Mouse (Mus musculus) thymus, adult 2 months (tissue): ENCODE measurements around the gene 1600012H06Rik. TPM values are rescaled to one million over a fixed set of nuclear protein-coding genes. Genes with fewer than 3 reads are reported as not detected.

Source experiments
- DNase-seq: peaks from one replicate; pipeline ENCODE4 v3.0.0; 2021
- H3K27ac ChIP-seq: fragments of 200-500 bp; 2 replicates; pipeline ENCODE4 v1.5.1; 2012; ENCODE audit warnings: low read length, control low read depth; ENCODE audit not compliant: control insufficient read depth, insufficient read depth
- H3K27me3 ChIP-seq: fragments of 200-500 bp; 2 replicates; pipeline ENCODE4 v1.6.1; 2012; ENCODE audit warnings: mild to moderate bottlenecking, low read length, moderate library complexity, mixed read lengths; ENCODE audit not compliant: control insufficient read depth, insufficient read depth
- H3K36me3 ChIP-seq: fragments of 200-500 bp; 2 replicates; pipeline ENCODE4 v1.6.1; 2012; ENCODE audit warnings: mild to moderate bottlenecking, low read length, moderate library complexity; ENCODE audit not compliant: control insufficient read depth, insufficient read depth
- H3K4me1 ChIP-seq: fragments of 200-500 bp; replicated peaks from 2 replicates; pipeline ENCODE4 v1.6.1; 2012; ENCODE audit warnings: low read length; ENCODE audit not compliant: control insufficient read depth, insufficient read depth
- H3K4me3 ChIP-seq: fragments of 200-500 bp; 2 replicates; pipeline ENCODE4 v1.5.1; 2012; ENCODE audit warnings: mild to moderate bottlenecking, low read length, control low read depth, moderate library complexity; ENCODE audit not compliant: control insufficient read depth, insufficient read depth
- CTCF ChIP-seq: fragments of 200-500 bp; IDR thresholded peaks from 2 replicates; pipeline ENCODE4 v1.5.1; 2012; ENCODE audit warnings: mild to moderate bottlenecking, control low read depth, low read length, moderate library complexity, borderline replicate concordance; ENCODE audit not compliant: control insufficient read depth, poor library complexity, insufficient read depth; ENCODE audit errors: extremely low read depth
- POLR2A ChIP-seq: fragments of 200-500 bp; IDR thresholded peaks from 2 replicates; pipeline ENCODE4 v1.6.1; 2012; ENCODE audit warnings: mild to moderate bottlenecking, low read length, control low read depth, moderate library complexity; ENCODE audit not compliant: control insufficient read depth, poor library complexity, insufficient read depth; ENCODE audit errors: extremely low read depth
- WGBS: fragments of 180-500 bp; shearing (Covaris S2); methylation state at CpG from one replicate; pipeline ENCODE4 v1.1.7; 2018; 5-methylcytosine and 5-hydroxymethylcytosine counted together
- polyA plus RNA-seq: library from polyadenylated mRNA; depleted of rRNA; stranded (reverse); fragments of >200 nt; gene quantifications from 2 replicates; pipeline ENCODE4 v1.2.3, GENCODE M21; 2012

The 1600012H06Rik gene
- polyA plus RNA-seq, 1 experiment, result 25.8 TPM

DNA sequence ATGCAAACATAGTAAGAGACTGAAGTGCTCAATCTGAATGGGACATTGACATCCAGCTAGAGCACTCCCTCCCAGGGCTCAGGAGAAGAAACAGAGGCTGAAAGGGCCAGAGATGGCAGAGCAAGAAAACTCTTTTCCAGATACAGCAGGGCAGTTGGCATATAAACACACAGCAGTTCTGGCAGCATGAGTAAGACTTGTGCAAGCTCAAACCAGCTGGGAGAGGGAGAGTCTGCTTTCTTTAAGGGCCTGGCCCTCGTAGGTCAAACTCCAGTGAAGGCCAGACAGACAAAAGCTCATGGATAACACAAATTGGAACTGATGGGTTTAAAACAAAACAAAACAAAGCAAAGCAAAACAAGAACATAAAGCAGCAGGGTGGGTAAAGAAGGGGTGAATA, 36.4 kb upstream of the 1600012H06Rik start:
- peaks cover 46% of the 10 kb centered on the region for H3K4me1 ChIP-seq
- no peak overlapping the region for H3K4me3 ChIP-seq
- peak overlapping the region; percentile 38; the same call in 1 of the 2 replicates for H3K27ac ChIP-seq
- H3K36me3 ChIP-seq, result no peaks in the 10 kb centered on the region
- no peaks in the 10 kb centered on the region for H3K27me3 ChIP-seq
- 74% methylated on average over 1 of the region's 1 CpGs for WGBS
- TF ChIP-seq POLR2A (no peak), CTCF (no peak)
- no peak for DNase-seq

DNA sequence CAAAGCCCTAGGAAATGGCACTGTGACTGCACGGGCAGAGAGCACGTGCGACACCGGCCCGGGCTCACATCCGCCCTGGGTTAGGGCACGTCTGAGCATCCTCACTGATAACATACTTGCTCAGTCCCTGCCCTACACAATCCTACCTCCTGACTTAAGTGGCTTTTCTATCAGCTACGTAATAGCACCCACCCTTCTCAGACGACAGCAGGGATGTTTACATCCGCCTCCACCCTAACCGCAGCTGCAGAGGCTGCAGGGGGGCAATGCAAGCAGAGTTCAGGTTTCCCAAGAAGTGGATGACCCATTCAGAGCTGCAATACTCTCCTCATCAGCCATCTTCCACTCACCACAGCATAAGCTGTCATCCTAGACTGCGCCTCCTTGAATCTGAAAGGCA, 35.8 kb upstream of the 1600012H06Rik start:
- no peak for DNase-seq

GRCm38 (mm10) chr17:14909331-14909730, 33.7 kb upstream of the 1600012H06Rik start:
- Histone ChIP-seq H3K36me3 (no peaks in the 10 kb centered on the region), H3K27ac (peak overlapping the region; percentile 97), H3K4me1 (peaks cover 52% of the 10 kb centered on the region), H3K4me3 (0 out of 2 replicates have a peak overlapping the region, but pooled peaks have one; percentile 2), H3K27me3 (no peaks in the 10 kb centered on the region)
- peak; percentile 69 for DNase-seq
- TF ChIP-seq POLR2A (no peak), CTCF (no peak)
- 24% methylated on average over 5 of the region's 5 CpGs for WGBS

More for the DNA sequence above, 35.8 kb upstream of the 1600012H06Rik start:
- 89% methylated on average over 12 of the region's 12 CpGs for WGBS
- H3K4me3 ChIP-seq, result no peak overlapping the region
- H3K27ac ChIP-seq, result peak overlapping the region; percentile 52
- H3K4me1 ChIP-seq, result peaks cover 46% of the 10 kb centered on the region
- H3K36me3 ChIP-seq, result no peaks in the 10 kb centered on the region
- no peaks in the 10 kb centered on the region for H3K27me3 ChIP-seq
- TF ChIP-seq CTCF (no peak), POLR2A (no peak)

- WGBS, result 98% methylated on average over 5 of the region's 5 CpGs
Observed at GRCm38 (mm10) chr17:14910771-14911170, 32.2 kb upstream of the 1600012H06Rik start.

GRCm38 (mm10) chr17:14912420-14912819, 30.6 kb upstream of the 1600012H06Rik start:
- WGBS, result 55% methylated on average over 6 of the region's 6 CpGs
- Histone ChIP-seq H3K36me3 (no peaks in the 10 kb centered on the region), H3K27me3 (no peaks in the 10 kb centered on the region), H3K4me1 (peaks cover 41% of the 10 kb centered on the region), H3K27ac (no peak overlapping the region), H3K4me3 (no peak overlapping the region)
- no peak for TF ChIP-seq POLR2A
- no peak for TF ChIP-seq CTCF
- DNase-seq, result no peak

More at GRCm38 (mm10) chr17:14910771-14911170, 32.2 kb upstream of the 1600012H06Rik start:
- Histone ChIP-seq H3K4me3 (no peak overlapping the region), H3K27me3 (no peaks in the 10 kb centered on the region), H3K36me3 (no peaks in the 10 kb centered on the region), H3K4me1 (peaks cover 52% of the 10 kb centered on the region), H3K27ac (no peak overlapping the region; the same call in 1 of the 2 replicates)
- DNase-seq, result no peak
- TF ChIP-seq CTCF (no peak), POLR2A (no peak)

GRCm38 (mm10) chr17:14912981-14913380, 30.0 kb upstream of the 1600012H06Rik start:
- WGBS, result 86% methylated on average over 8 of the region's 8 CpGs
- DNase-seq, result no peak
- TF ChIP-seq POLR2A, result no peak
- TF ChIP-seq CTCF, result no peak
- no peak overlapping the region for H3K4me3 ChIP-seq
- H3K27ac ChIP-seq, result no peak overlapping the region; the same call in 1 of the 2 replicates
- H3K4me1 ChIP-seq, result peaks cover 39% of the 10 kb centered on the region
- no peaks in the 10 kb centered on the region for H3K36me3 ChIP-seq
- H3K27me3 ChIP-seq, result no peaks in the 10 kb centered on the region

GRCm38 (mm10) chr17:14914401-14914800, 28.6 kb upstream of the 1600012H06Rik start:
- WGBS, result 96% methylated on average over 4 of the region's 4 CpGs
- H3K27me3 ChIP-seq, result no peaks in the 10 kb centered on the region
- no peak overlapping the region for H3K4me3 ChIP-seq
- H3K36me3 ChIP-seq, result no peaks in the 10 kb centered on the region
- no peak for DNase-seq
- no peak overlapping the region for H3K27ac ChIP-seq
- peaks cover 32% of the 10 kb centered on the region for H3K4me1 ChIP-seq
- TF ChIP-seq POLR2A, result no peak
- TF ChIP-seq CTCF, result no peak
